Mouse (Mus musculus) kidney, postnatal 4 days (tissue): ENCODE measurements at regions not wholly inside any gene's neighbourhood (a gene's known extent, or its start where the extent isn't known, plus 50 kb on each side); places are given as distances from the start of the nearest gene placed in this dataset.
A peak's percentile ranks its signal among the peaks of the same experiment; 100 is the strongest.

Experiments used
- DNase-seq, 2 experiments: peaks; one replicate each; pipeline ENCODE4 v3.0.0; 2021; ENCODE audit warnings: mixed read lengths in 2 of 2

GRCm38 (mm10) chr16:78013049-78013819, 288.1 kb upstream of the Cxadr start:
- DNase-seq = no peak

DNA sequence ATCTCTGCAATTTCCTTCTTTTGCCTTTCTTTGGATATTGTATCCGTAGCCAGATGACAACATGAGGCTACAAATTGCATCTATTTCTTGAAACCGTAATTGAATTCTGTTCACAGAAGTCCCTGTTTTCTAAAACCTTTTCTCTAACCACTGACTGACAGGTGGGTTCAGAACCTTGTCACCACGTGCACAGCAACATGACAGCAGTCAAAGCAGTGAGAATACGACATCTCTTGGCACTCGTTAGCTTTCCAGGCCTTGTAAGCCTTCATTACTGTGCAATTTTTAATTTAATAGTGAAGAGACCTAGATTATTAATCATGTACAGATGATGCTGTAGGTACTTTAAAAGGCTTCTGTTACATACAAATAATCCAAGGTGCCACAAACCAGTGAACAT, 297.3 kb upstream of the Cxadr start:
- no peak for DNase-seq

GRCm38 (mm10) chr16:77992986-77993385, 308.3 kb upstream of the Cxadr start:
- no peak for DNase-seq

DNA sequence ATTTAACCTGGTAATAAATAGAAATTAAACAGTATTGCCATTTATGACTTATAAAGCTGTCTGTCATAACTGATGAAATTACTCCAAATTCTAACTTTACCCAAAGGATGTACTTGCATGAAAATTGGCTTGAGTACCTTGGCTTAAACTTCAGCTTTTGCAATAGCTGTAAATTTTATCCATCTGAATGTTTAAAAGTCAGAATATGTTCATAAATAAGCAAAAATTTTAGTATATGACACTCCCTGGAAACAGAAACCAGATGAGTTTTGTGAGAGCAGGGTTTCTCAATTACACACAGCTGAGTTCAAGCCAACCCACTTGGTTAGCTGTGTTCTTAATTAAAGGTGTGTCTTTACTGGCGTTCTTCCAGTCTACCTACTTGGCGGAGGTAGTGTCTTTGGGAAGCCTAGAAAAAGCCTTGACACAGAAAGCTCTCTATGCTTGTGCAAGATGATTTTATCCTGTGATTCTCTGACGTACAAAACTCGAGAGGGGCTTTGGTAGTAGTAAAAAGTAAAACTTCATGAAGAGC, 311.4 kb upstream of the Cxadr start:
- no peak for DNase-seq

DNA sequence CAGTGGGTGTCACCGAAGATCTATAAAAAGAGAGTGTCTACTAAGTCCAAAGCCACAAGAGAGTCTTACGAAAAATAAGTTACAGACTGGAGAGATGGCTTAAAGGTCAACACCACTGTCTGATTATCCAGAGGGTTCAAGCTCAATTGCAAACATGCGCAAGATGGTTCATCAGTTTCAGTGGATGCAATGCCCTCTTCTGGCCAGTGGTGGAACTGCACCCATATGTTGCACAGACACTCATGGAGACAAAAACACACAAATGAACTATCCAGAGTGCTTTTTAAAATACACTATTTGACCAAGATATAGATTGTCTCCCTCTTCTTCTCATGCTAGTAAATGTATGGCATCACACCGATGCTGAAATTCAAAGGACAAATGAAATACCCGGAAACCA, 312.1 kb upstream of the Cxadr start:
- DNase-seq = peak; percentile 3 to 14

GRCm38 (mm10) chr16:77986884-77987529, 314.3 kb upstream of the Cxadr start:
- DNase-seq = no peak

GRCm38 (mm10) chr16:77948785-77949184, 346.9 kb upstream of the Gm11146 start:
- no peak for DNase-seq

- no peak for DNase-seq
These were observed 343.5 kb upstream of the Gm11146 start for GRCm38 (mm10) chr16:77945442-77945841.

- no peak for DNase-seq
These were observed 329.3 kb upstream of the Gm11146 start for GRCm38 (mm10) chr16:77931025-77931723.

GRCm38 (mm10) chr16:77914160-77915070, 312.5 kb upstream of the Gm11146 start:
- no peak for DNase-seq

DNA sequence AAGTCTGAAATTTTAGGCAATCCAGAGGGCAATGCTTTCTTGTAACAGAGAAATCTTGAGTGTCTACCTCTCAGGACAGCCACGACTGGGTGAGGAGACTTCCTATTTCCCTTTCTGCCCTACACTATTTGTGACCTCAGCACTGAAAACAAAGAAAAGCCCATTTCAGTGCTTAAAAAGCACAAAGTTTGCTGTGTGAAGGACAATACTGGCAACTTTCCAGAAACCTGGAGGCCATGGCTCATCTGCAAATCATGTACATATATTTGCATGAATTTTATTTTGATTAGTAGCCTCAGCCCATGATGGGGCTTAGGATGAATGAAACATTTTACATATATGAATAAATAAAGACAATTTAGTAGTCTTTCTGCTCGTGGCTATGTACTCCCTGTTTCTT, 292.4 kb upstream of the Gm11146 start:
- no peak for DNase-seq

DNA sequence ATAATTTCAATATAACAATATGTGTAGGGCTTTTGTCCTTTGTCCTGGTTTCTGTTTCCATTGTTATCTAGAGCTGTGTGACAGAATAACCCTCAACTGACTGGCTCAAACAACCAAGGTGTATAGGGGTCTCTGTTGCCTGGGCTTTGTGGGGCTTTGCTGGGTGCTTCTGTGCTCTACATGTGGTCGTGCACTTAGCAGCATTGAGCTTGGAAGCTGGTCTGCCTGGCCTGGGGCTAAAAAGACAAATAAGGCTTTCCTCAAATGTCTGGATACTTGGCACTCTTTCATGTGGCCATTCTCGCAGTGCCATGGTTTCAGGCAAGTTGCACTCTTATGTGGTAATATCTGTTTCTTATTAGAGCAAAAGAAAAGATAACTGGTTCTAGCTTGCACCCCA, 291.8 kb upstream of the Gm11146 start:
- no peak for DNase-seq

- no peak for DNase-seq
These were observed 290.8 kb upstream of the Gm11146 start for GRCm38 (mm10) chr16:77892731-77893130.

DNA sequence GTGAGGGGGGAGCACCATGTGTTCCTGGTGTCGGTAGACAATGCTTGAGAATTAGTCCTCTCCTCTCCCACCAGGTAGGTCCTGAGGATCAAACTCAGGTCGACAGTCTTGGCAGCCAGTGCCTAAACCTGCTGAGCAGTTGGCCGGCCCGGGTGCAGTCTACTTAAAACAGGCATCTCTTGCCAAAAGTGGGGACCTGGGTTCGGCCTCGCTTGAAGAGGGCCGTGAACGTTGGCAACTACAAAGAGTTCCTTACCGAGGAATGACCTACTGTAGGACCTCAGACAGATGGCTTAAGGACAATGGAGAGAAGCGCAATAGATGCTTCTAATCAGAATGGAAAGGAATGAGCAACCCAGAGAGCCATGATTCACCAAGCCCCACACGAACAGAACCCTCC, 287.5 kb upstream of the Gm11146 start:
- DNase-seq = no peak

DNA sequence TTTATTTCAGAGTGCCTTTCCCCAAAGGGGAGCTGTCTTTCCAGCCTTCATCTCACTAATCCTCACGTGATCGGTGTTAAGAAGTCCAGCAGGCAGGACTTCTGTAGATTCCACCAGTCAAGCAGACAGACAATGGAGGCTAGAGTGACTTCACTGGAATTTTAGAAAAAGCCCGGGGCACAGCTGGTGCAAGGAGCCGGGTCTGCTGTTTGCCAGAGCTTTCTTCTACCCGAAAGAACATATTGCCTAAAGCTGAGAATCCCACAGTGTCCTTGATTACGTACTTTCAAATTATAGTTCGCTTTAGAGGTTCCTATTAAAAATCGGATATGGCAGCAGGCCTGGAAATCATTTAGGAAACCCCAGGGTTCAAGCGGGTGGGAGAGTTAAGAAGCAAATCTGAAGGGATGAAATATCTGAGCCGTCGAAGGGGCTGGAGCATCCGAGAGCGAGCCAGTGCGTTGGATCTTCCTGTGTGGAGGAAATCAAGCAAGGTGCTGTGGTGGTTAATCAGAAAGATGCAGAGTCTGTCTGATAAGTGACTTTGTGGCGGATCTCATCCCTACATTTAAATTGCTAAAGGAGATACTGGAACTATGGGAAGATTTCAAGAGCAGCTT, 283.3 kb upstream of the Gm11146 start:
- no peak for DNase-seq

GRCm38 (mm10) chr16:77884495-77884894, 282.6 kb upstream of the Gm11146 start:
- DNase-seq = no peak

DNA sequence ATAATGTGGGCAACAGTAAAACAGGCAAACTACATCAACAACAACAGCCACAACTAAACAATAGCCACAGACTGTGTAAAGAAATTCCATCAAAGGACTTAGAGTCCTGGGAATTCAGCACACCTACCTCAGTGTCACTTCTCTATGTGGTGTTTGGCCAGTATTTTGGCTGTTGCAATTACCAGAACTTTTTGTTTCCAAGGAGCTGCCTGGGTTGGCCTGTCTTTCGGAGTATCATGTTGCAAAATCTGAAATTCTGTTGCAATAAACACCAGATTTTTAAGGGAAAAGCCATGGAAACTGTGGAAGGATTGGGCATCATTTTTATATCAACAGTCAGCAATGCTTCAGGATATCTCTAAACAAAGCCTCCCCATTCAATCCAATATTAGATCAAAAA, 275.1 kb upstream of the Gm11146 start:
- no peak for DNase-seq

DNA sequence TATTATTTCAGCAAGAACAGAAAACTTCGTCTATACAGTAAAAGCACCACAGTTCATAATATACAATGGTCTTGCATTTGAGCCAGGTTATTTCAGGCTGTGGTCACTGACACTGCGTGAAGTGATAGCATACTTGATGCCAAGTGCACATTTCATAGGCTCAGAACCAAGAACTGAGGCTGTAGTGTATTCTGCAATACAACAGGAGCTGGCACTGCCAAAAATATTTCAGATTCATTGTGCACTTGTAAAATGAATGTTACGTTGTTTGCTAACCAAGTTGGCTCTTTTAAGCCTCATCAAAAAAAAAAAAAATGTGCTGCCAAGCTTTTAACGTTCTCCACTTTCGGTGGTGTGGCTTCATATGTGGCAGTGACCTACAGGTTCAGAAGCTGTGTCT, 261.4 kb upstream of the Gm11146 start:
- no peak for DNase-seq

DNA sequence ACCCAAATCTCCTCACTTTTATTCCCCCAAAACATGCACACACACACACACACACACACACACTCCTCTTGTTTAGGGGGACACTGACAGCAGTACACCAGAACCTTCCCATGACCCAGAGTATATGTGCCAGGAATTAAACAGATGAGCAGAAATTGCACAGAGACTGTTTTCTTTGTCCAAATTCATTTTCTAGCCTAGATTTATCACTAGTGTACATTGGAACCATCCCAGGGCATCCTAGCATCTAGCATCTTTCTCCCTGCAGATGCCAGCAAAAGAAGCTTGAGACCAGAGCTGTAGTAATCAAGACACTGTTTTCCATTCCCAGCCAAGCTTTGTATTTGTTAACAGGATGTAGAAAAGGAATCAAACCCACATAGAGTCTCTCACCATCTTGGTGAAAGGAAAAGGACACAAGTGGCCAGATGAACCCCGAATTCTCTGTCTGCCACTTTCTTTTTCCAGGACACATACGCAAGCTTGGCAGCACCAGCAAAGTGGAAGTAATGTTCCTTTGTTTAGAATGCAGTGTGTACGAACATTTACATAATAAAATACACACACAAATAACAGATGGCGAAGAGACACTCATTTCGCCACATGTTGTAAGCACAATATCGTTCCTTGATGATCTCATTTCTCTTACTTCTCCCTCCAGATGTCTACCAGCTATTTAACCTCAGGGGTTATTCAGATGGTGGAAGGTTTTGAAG, 250.3 kb upstream of the Gm11146 start:
- DNase-seq = no peak

GRCm38 (mm10) chr16:77851206-77852065, 249.5 kb upstream of the Gm11146 start:
- no peak for DNase-seq
